Mouse (Mus musculus): ENCODE results near the gene Gmfb.

DNA sequence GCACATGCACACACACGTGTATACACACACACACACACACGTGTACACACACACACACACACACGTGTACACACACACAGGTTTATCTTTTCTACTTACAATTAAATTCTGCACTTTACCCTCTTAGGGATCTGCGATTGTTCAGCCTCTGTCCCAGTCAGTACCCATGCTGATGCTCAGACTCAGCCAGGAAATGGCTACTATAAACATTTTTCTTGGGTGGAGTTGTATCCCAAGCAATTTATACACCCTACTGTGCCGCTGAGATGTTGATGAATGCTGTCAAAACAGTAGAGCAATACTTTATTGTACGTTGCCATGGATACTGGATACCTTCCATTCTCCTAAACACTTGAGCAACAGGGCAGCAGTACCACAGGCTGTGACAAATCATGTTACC lies 52.0 kb downstream of the Gmfb start:
- TF ChIP-seq CTCF (IDR thresholded peaks at IDR 0.05; ENCODE audit: insufficient read depth, low read depth, low read length) = no peak
- no peak for TF ChIP-seq POLR2A (IDR thresholded peaks at IDR 0.05; ENCODE audit: insufficient read depth, low read depth, low read length)
